Mouse (Mus musculus): Measurements from ENCODE around the gene Atp1a2. TPM values are rescaled to one million over a fixed set of nuclear protein-coding genes. Genes with fewer than 3 reads are reported as not detected.

Gene Atp1a2
- polyA plus RNA-seq, 1 experiment = 567 TPM

- Histone ChIP-seq H3K27ac (ENCODE audit: insufficient read depth, low read length) (peak overlapping the region; percentile 70), H3K4me1 (ENCODE audit: control insufficient read depth, insufficient read depth, low read length) (peaks cover 6% of the 10 kb centered on the region)
- no peak for TF ChIP-seq CTCF (IDR thresholded peaks at IDR 0.05; ENCODE audit: extremely low read depth, insufficient read depth, low read length)
- TF ChIP-seq POLR2A (IDR thresholded peaks at IDR 0.05; ENCODE audit: extremely low read depth, insufficient read depth, low read length) = peak; percentile 46; the same call in 1 of the 2 replicates
Observed at GRCm38 (mm10) chr1:172318424-172319035, 20.7 kb upstream of the Atp1a2 start.

GRCm38 (mm10) chr1:172317946-172318345 lies 20.1 kb upstream of the Atp1a2 start:
- H3K4me3 ChIP-seq (ENCODE audit: insufficient read depth, low read length) = no peak overlapping the region
- H3K27ac ChIP-seq (ENCODE audit: insufficient read depth, low read length) = peak overlapping the region; percentile 70
- peaks cover 3% of the 10 kb centered on the region for H3K4me1 ChIP-seq (ENCODE audit: control insufficient read depth, insufficient read depth, low read length)
- TF ChIP-seq CTCF (IDR thresholded peaks at IDR 0.05; ENCODE audit: extremely low read depth, insufficient read depth, low read length) = no peak
- no peak for TF ChIP-seq POLR2A (IDR thresholded peaks at IDR 0.05; ENCODE audit: extremely low read depth, insufficient read depth, low read length)

More at GRCm38 (mm10) chr1:172318424-172319035, 20.7 kb upstream of the Atp1a2 start:
- H3K4me3 ChIP-seq (ENCODE audit: insufficient read depth, low read length) = no peak overlapping the region

- H3K27ac ChIP-seq (ENCODE audit: insufficient read depth, low read length) = 0 out of 2 replicates have a peak overlapping the region, but pooled peaks have one; percentile 6
- no peak overlapping the region for H3K4me3 ChIP-seq (ENCODE audit: insufficient read depth, low read length)
- peaks cover 3% of the 10 kb centered on the region for H3K4me1 ChIP-seq (ENCODE audit: control insufficient read depth, insufficient read depth, low read length)
- TF ChIP-seq POLR2A (IDR thresholded peaks at IDR 0.05; ENCODE audit: extremely low read depth, insufficient read depth, low read length) (no peak), CTCF (IDR thresholded peaks at IDR 0.05; ENCODE audit: extremely low read depth, insufficient read depth, low read length) (no peak)
Observed at GRCm38 (mm10) chr1:172317431-172317830, 19.6 kb upstream of the Atp1a2 start.

DNA sequence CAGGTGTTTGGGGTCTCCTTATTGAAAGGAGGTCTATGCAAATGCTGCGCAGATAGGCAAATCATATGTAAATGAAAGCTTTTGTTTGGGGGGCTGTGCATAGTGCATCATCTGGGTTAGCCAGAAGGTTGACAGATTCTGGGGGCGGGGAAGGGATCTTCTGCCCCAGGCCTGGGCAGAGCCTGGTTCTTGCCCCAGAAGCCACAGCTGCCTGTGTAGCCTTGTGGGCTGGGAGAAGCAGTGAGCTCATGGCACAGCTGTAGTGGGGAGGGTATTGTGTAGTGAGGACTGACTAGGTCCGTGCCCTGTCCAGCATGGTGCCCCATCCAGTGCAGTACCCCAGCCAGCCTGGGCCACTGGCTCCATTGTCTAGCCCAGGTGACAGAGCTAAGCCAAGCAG lies 17.0 kb upstream of the Atp1a2 start:
- peaks cover 4% of the 10 kb centered on the region for H3K4me1 ChIP-seq (ENCODE audit: control insufficient read depth, insufficient read depth, low read length)
- TF ChIP-seq POLR2A (IDR thresholded peaks at IDR 0.05; ENCODE audit: extremely low read depth, insufficient read depth, low read length) = no peak
- TF ChIP-seq CTCF (IDR thresholded peaks at IDR 0.05; ENCODE audit: extremely low read depth, insufficient read depth, low read length) = no peak
- peak overlapping the region; percentile 26 for H3K27ac ChIP-seq (ENCODE audit: insufficient read depth, low read length)
- H3K4me3 ChIP-seq (ENCODE audit: insufficient read depth, low read length) = peak overlapping the region; percentile 6

DNA sequence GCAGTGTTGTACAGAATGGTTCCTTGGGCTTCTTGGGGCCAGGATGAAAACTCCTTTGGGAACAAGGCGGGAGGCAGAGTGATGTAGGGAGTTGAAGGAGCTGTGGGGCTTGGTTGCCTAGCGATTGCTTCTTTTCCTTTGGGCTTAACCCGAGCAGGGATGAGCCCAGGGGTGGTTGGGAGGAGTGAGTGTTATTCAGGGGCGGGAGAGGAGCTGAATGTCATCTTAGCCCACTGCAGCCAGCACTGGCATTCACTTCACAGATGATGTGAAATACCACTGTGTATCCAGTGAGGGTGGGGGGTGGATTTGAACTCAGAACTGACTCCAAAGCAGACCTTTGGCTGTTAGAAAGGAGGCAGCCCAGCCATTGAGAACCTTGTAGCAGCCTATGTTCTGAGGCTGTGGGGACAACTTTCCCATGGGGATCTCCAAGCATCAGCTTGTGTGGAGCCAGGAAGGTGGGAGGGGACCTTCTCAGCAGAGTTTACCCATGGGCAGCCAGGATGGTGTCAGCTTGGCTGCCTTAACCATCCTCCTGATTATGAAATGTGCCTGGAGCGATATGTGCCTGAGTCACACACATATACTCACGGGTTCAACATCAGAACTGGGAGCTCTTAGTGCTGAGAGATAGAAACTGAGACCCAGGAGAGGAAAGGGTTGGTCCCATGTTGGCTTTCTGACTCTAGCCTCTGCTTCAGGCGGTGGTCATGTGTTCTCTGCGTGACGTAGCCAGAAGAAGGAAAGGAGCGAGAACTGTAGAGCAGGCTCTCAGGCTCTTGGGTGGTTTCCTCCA lies 15.9 kb upstream of the Atp1a2 start:
- peak overlapping the region; percentile 98 for H3K4me3 ChIP-seq (ENCODE audit: insufficient read depth, low read length)
- peak; percentile 69; the same call in 1 of the 2 replicates for TF ChIP-seq POLR2A (IDR thresholded peaks at IDR 0.05; ENCODE audit: extremely low read depth, insufficient read depth, low read length)
- no peak for TF ChIP-seq CTCF (IDR thresholded peaks at IDR 0.05; ENCODE audit: extremely low read depth, insufficient read depth, low read length)
- peaks cover 9% of the 10 kb centered on the region for H3K4me1 ChIP-seq (ENCODE audit: control insufficient read depth, insufficient read depth, low read length)
- peak overlapping the region; percentile 97 for H3K27ac ChIP-seq (ENCODE audit: insufficient read depth, low read length)

GRCm38 (mm10) chr1:172312768-172313561 lies 15.1 kb upstream of the Atp1a2 start:
- Histone ChIP-seq H3K4me3 (ENCODE audit: insufficient read depth, low read length) (peak overlapping the region; percentile 98), H3K27ac (ENCODE audit: insufficient read depth, low read length) (peak overlapping the region; percentile 97), H3K4me1 (ENCODE audit: control insufficient read depth, insufficient read depth, low read length) (peaks cover 9% of the 10 kb centered on the region)
- TF ChIP-seq CTCF (IDR thresholded peaks at IDR 0.05; ENCODE audit: extremely low read depth, insufficient read depth, low read length) = no peak
- peak; percentile 61; the same call in 1 of the 2 replicates for TF ChIP-seq POLR2A (IDR thresholded peaks at IDR 0.05; ENCODE audit: extremely low read depth, insufficient read depth, low read length)

- H3K27ac ChIP-seq (ENCODE audit: insufficient read depth, low read length) = peak overlapping the region; percentile 97
- H3K4me1 ChIP-seq (ENCODE audit: control insufficient read depth, insufficient read depth, low read length) = peaks cover 9% of the 10 kb centered on the region
- TF ChIP-seq CTCF (IDR thresholded peaks at IDR 0.05; ENCODE audit: extremely low read depth, insufficient read depth, low read length) (no peak), POLR2A (IDR thresholded peaks at IDR 0.05; ENCODE audit: extremely low read depth, insufficient read depth, low read length) (peak; percentile 55; the same call in 1 of the 2 replicates)
- peak overlapping the region; percentile 98 for H3K4me3 ChIP-seq (ENCODE audit: insufficient read depth, low read length)
Observed at GRCm38 (mm10) chr1:172311921-172312767, 14.3 kb upstream of the Atp1a2 start.

- TF ChIP-seq POLR2A (IDR thresholded peaks at IDR 0.05; ENCODE audit: extremely low read depth, insufficient read depth, low read length) = peak; percentile 73
- TF ChIP-seq CTCF (IDR thresholded peaks at IDR 0.05; ENCODE audit: extremely low read depth, insufficient read depth, low read length) = no peak
- H3K27ac ChIP-seq (ENCODE audit: insufficient read depth, low read length) = peak overlapping the region; percentile 79
- peaks cover 9% of the 10 kb centered on the region for H3K4me1 ChIP-seq (ENCODE audit: control insufficient read depth, insufficient read depth, low read length)
- H3K4me3 ChIP-seq (ENCODE audit: insufficient read depth, low read length) = peak overlapping the region; percentile 98
Observed at GRCm38 (mm10) chr1:172311248-172311906, 13.5 kb upstream of the Atp1a2 start.
